ENCODE assay signal across 19 mouse cellular contexts in the genomic region with DNA sequence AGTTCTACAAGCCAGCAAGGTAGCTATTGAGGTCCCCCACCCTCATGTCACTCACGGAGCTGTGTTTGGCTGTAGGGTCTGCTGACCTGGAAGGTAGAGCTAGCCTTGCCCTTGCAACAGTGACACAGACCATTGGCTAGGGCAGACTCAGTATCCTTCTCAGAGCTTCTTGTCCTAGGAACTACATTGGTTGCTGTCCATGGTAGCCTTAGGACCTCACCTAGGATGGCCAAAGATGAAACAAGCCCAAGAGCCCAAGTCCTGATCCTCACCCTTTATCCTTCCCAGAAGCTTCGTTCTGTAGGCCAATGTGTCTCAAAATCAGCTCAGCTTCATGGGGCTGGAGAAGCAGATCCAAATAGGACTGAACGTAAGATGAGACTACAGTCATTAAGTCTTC.
"Had no signal": no experiment of that assay in that cellular context is flagged by ENCODE, and none has a peak within 500 bp of the region (broad histone marks: within the 10 kb centered on the region; RNA-seq: fewer than 3 reads in every experiment).

No protein-coding gene starts in this region.

- ATAC-seq: liver, embryonic 12.5 days; lung, postnatal 0 days; midbrain, embryonic 13.5 days; midbrain, embryonic 16.5 days had no signal

- H3K4me3 ChIP-seq: layer of hippocampus, adult 2 months; limb, embryonic 10.5 days; limb, embryonic 13.5 days; liver, embryonic 12.5 days; liver, embryonic 15.5 days; midbrain, embryonic 10.5 days; midbrain, embryonic 13.5 days; myocyte; neural tube, embryonic 13.5 days had no signal

- H3K9me3 ChIP-seq: limb, embryonic 10.5 days; limb, embryonic 13.5 days; liver, embryonic 12.5 days; liver, embryonic 15.5 days; midbrain, embryonic 10.5 days; midbrain, embryonic 13.5 days; neural tube, embryonic 13.5 days had no signal

- H3K36me3 ChIP-seq: limb, embryonic 10.5 days; limb, embryonic 13.5 days; liver, embryonic 12.5 days; liver, embryonic 15.5 days; midbrain, embryonic 10.5 days; midbrain, embryonic 13.5 days; neural tube, embryonic 13.5 days had no signal

- H3K4me2 ChIP-seq: limb, embryonic 13.5 days; liver, embryonic 12.5 days; liver, embryonic 15.5 days; midbrain, embryonic 13.5 days; neural tube, embryonic 13.5 days had no signal

- H3K27ac ChIP-seq: layer of hippocampus, adult 2 months; limb, embryonic 10.5 days; limb, embryonic 13.5 days; liver, embryonic 12.5 days; liver, embryonic 15.5 days; macrophage; midbrain, embryonic 10.5 days; midbrain, embryonic 13.5 days; neural tube, embryonic 13.5 days had no signal

- DNase-seq: kidney, adult 9 months; kidney, postnatal 25 days; layer of hippocampus, adult 9-11 months; liver; lung, adult 2 months; thymus, adult 18-20 months; thymus, postnatal 36 days had no signal

- H3K4me1 ChIP-seq: liver, embryonic 12.5 days; liver, embryonic 15.5 days had no signal

- H3K9ac ChIP-seq: limb, embryonic 13.5 days; liver, embryonic 12.5 days; liver, embryonic 15.5 days; midbrain, embryonic 13.5 days; neural tube, embryonic 13.5 days had no signal
